Mouse (Mus musculus): ENCODE data around the gene Gm28041. TPM values are rescaled to one million over a fixed set of nuclear protein-coding genes. Genes with fewer than 3 reads are reported as not detected.

Gm28041 gene
- polyA plus RNA-seq (2012), result 0.23 TPM in 1 of 2 replicates, not detected in the other

GRCm38 (mm10) chr13:67375050-67375911 is at the start of gene Gm28041, which contains the start of gene Zfp456:
Gene Gm28041 (minus strand): TSS chr13:67375733.
Gene Zfp456 (minus strand): TSS chr13:67375810.

GRCm38 (mm10) chr13:67421207-67421857 is 45.8 kb upstream of the Gm28041 start, which contains the start of gene Zfp459:
Gene Zfp459 (minus strand): TSS chr13:67421418.

GRCm38 (mm10) chr13:67399183-67399903 is 23.8 kb upstream of the Gm28041 start, which contains the start of gene Zfp429:
Gene Zfp429 (minus strand): TSS chr13:67399819.

GRCm38 (mm10) chr13:67360131-67360744 is 15.3 kb downstream of the Gm28041 start, which contains the start of the genes Gm28044 and Zfp953:
Gene Gm28044 (minus strand): TSS chr13:67360536.
Gene Zfp953 (minus strand): TSS chr13:67360605.

GRCm38 (mm10) chr13:67332019-67332724 is 43.4 kb downstream of the Gm28041 start, which contains the start of gene Zfp595:
Gene Zfp595 (minus strand): TSS chr13:67332570.

GRCm38 (mm10) chr13:67305822-67306672 is 69.5 kb downstream of the Gm28041 start, which contains the start of gene Zfp457:
Gene Zfp457 (minus strand): TSS chr13:67306485.

Other genes starting within 250 kb of the Gm28041 start
- gene Rsl1, start 202.6 kb downstream of the Gm28041 start, polyA plus RNA-seq (2012), result 0.29 and 0.34 TPM in 2 replicates
- 0.09 and 0.17 TPM in 2 replicates for gene Zfp455, start 181.2 kb downstream of the Gm28041 start, polyA plus RNA-seq (2012)
- gene Zfp458, start 97.3 kb downstream of the Gm28041 start, polyA plus RNA-seq (2012), result 0.24 and 0.44 TPM in 2 replicates
- gene Zfp457, start 69.2 kb downstream of the Gm28041 start, polyA plus RNA-seq (2012), result 0.27 TPM in 1 of 2 replicates, not detected in the other
- gene Zfp595, start 43.2 kb downstream of the Gm28041 start, polyA plus RNA-seq (2012), result 0.06 and 0.29 TPM in 2 replicates
- gene Gm28044, start 15.2 kb downstream of the Gm28041 start, polyA plus RNA-seq (2012), result not detected in 2 replicates
- gene Zfp953, start 15.1 kb downstream of the Gm28041 start, polyA plus RNA-seq (2012), result 0.08 and 0.16 TPM in 2 replicates
- 0.03 and 0.10 TPM in 2 replicates for gene Zfp456, start 77 bp upstream of the Gm28041 start, polyA plus RNA-seq (2012)
- gene Zfp429, start 24.1 kb upstream of the Gm28041 start, polyA plus RNA-seq (2012), result 0.34 and 0.63 TPM in 2 replicates
- gene Zfp459, start 45.7 kb upstream of the Gm28041 start, polyA plus RNA-seq (2012), result not detected in 2 replicates
- gene Zfp874a, start 75.9 kb upstream of the Gm28041 start, polyA plus RNA-seq (2012), result 0.28 and 0.83 TPM in 2 replicates
- gene Zfp874b, start 108.5 kb upstream of the Gm28041 start, polyA plus RNA-seq (2012), result 0.13 and 0.18 TPM in 2 replicates
- 0.23 and 0.51 TPM in 2 replicates for gene Zfp58, start 124.8 kb upstream of the Gm28041 start, polyA plus RNA-seq (2012)
- gene Gm26965, start 150.4 kb upstream of the Gm28041 start, polyA plus RNA-seq (2012), result not detected in 2 replicates
- 0.63 and 0.94 TPM in 2 replicates for gene Zfp87, start 150.4 kb upstream of the Gm28041 start, polyA plus RNA-seq (2012)
- gene Zfp748, start 178.1 kb upstream of the Gm28041 start, polyA plus RNA-seq (2012), result 0.27 and 0.32 TPM in 2 replicates
- gene Zfp729b, start 234.0 kb upstream of the Gm28041 start, polyA plus RNA-seq (2012), result 0.23 and 0.63 TPM in 2 replicates

All from megakaryocyte-erythroid progenitor cell, adult 5 weeks (primary cell).